Mouse (Mus musculus): ENCODE measurements at regions not wholly inside any gene's neighbourhood (a gene's known extent, or its start where the extent isn't known, plus 50 kb on each side); places are given as distances from the start of the nearest gene placed in this dataset.
"Not testable (repeated sequence)": the region's sequence is repeated elsewhere in the genome, so short reads cannot be mapped to it uniquely, and the experiment has no call there.

GRCm38 (mm10) chr13:7007091-7007490 lies 358.5 kb upstream of the Pfkp start:
- no peak overlapping the region for H3K4me2 ChIP-seq (replicated peaks)
- ATAC-seq = no peak
- H3K4me1 ChIP-seq (replicated peaks) = no peaks in the 10 kb centered on the region
- H3K9ac ChIP-seq (replicated peaks) = no peak overlapping the region
- H3K4me3 ChIP-seq (replicated peaks) = no peak overlapping the region
- H3K27me3 ChIP-seq = no peaks in the 10 kb centered on the region
- 76% methylated on average over 1 of the region's 1 CpGs for WGBS
- H3K36me3 ChIP-seq = no peaks in the 10 kb centered on the region
- no peaks in the 10 kb centered on the region for H3K9me3 ChIP-seq
- H3K27ac ChIP-seq = no peak overlapping the region

GRCm38 (mm10) chr13:6998508-6999278 lies 350.1 kb upstream of the Pfkp start:
- H3K4me2 ChIP-seq (replicated peaks) = peak overlapping the region; percentile 39
- not testable (repeated sequence) for H3K27me3 ChIP-seq; H3K36me3 ChIP-seq; H3K9me3 ChIP-seq; H3K4me1 ChIP-seq (replicated peaks); H3K9ac ChIP-seq (replicated peaks); H3K4me3 ChIP-seq (replicated peaks)
- ATAC-seq = peak; percentile 91
- WGBS = 18% methylated on average over 10 of the region's 10 CpGs
- H3K27ac ChIP-seq = peak overlapping the region; percentile 61

- Histone ChIP-seq H3K9me3 (no peaks in the 10 kb centered on the region), H3K36me3 (no peaks in the 10 kb centered on the region), H3K27me3 (no peaks in the 10 kb centered on the region), H3K27ac (peak overlapping the region; percentile 61), H3K4me1 (replicated peaks) (peaks cover 9% of the 10 kb centered on the region), H3K4me3 (replicated peaks) (no peak overlapping the region), H3K9ac (replicated peaks) (no peak overlapping the region), H3K4me2 (replicated peaks) (peak overlapping the region; percentile 39; the same call in 1 of the 2 replicates)
- 51% methylated on average over 9 of the region's 9 CpGs for WGBS
- ATAC-seq = peak; percentile 53; the same call in 1 of the 2 replicates
Observed at GRCm38 (mm10) chr13:6998094-6998493, 349.5 kb upstream of the Pfkp start.

- Histone ChIP-seq H3K4me3 (replicated peaks) (no peak overlapping the region), H3K27ac (no peak overlapping the region), H3K4me2 (replicated peaks) (no peak overlapping the region), H3K9ac (replicated peaks) (no peak overlapping the region), H3K36me3 (no peaks in the 10 kb centered on the region), H3K9me3 (no peaks in the 10 kb centered on the region), H3K4me1 (replicated peaks) (peaks cover 14% of the 10 kb centered on the region), H3K27me3 (no peaks in the 10 kb centered on the region)
- WGBS = 62% methylated on average over 12 of the region's 12 CpGs
- peak; percentile 55; the same call in 1 of the 2 replicates for ATAC-seq
Observed at GRCm38 (mm10) chr13:6992323-6992994, 343.9 kb upstream of the Pfkp start.

GRCm38 (mm10) chr13:6991714-6992113 lies 343.1 kb upstream of the Pfkp start:
- ATAC-seq = peak; percentile 76
- Histone ChIP-seq H3K9me3 (no peaks in the 10 kb centered on the region), H3K4me3 (replicated peaks) (no peak overlapping the region), H3K4me1 (replicated peaks) (peaks cover 14% of the 10 kb centered on the region), H3K4me2 (replicated peaks) (no peak overlapping the region), H3K9ac (replicated peaks) (no peak overlapping the region), H3K27me3 (no peaks in the 10 kb centered on the region), H3K36me3 (no peaks in the 10 kb centered on the region), H3K27ac (no peak overlapping the region; the same call in 1 of the 2 replicates)
- 14% methylated on average over 2 of the region's 2 CpGs for WGBS

GRCm38 (mm10) chr13:6985012-6985996 lies 336.7 kb upstream of the Pfkp start:
- no peaks in the 10 kb centered on the region for H3K4me1 ChIP-seq (replicated peaks)
- no peaks in the 10 kb centered on the region for H3K9me3 ChIP-seq
- no peak overlapping the region for H3K27ac ChIP-seq
- no peak overlapping the region for H3K4me3 ChIP-seq (replicated peaks)
- H3K36me3 ChIP-seq = no peaks in the 10 kb centered on the region
- 66% methylated on average over 23 of the region's 23 CpGs for WGBS
- ATAC-seq = peak; percentile 58
- H3K27me3 ChIP-seq = no peaks in the 10 kb centered on the region
- H3K9ac ChIP-seq (replicated peaks) = no peak overlapping the region
- no peak overlapping the region for H3K4me2 ChIP-seq (replicated peaks)

- 76% methylated on average over 3 of the region's 3 CpGs for WGBS
- Histone ChIP-seq H3K4me1 (replicated peaks) (no peaks in the 10 kb centered on the region), H3K27ac (no peak overlapping the region), H3K4me2 (replicated peaks) (no peak overlapping the region), H3K4me3 (replicated peaks) (no peak overlapping the region), H3K9ac (replicated peaks) (no peak overlapping the region), H3K36me3 (no peaks in the 10 kb centered on the region), H3K9me3 (no peaks in the 10 kb centered on the region), H3K27me3 (no peaks in the 10 kb centered on the region)
- ATAC-seq = no peak
Observed at GRCm38 (mm10) chr13:6955713-6956112, 307.1 kb upstream of the Pfkp start.

- Histone ChIP-seq H3K4me2 (replicated peaks) (no peak overlapping the region), H3K27me3 (no peaks in the 10 kb centered on the region), H3K4me1 (replicated peaks) (no peaks in the 10 kb centered on the region), H3K4me3 (replicated peaks) (no peak overlapping the region), H3K9ac (replicated peaks) (no peak overlapping the region), H3K9me3 (no peaks in the 10 kb centered on the region), H3K27ac (no peak overlapping the region), H3K36me3 (no peaks in the 10 kb centered on the region)
- no peak for ATAC-seq
Observed at GRCm38 (mm10) chr13:6924136-6924535, 275.6 kb upstream of the Pfkp start.

- no peak overlapping the region for H3K4me3 ChIP-seq (replicated peaks)
- WGBS = 35% methylated on average over 2 of the region's 2 CpGs
- no peak overlapping the region for H3K4me2 ChIP-seq (replicated peaks)
- H3K9me3 ChIP-seq = no peaks in the 10 kb centered on the region
- no peaks in the 10 kb centered on the region for H3K36me3 ChIP-seq
- no peak for ATAC-seq
- H3K27me3 ChIP-seq = no peaks in the 10 kb centered on the region
- H3K27ac ChIP-seq = no peak overlapping the region
- no peaks in the 10 kb centered on the region for H3K4me1 ChIP-seq (replicated peaks)
- no peak overlapping the region for H3K9ac ChIP-seq (replicated peaks)
Observed at GRCm38 (mm10) chr13:6922357-6922721, 273.8 kb upstream of the Pfkp start.

- no peak overlapping the region for H3K27ac ChIP-seq
- no peaks in the 10 kb centered on the region for H3K36me3 ChIP-seq
- no peaks in the 10 kb centered on the region for H3K9me3 ChIP-seq
- H3K4me3 ChIP-seq (replicated peaks) = no peak overlapping the region
- no peak overlapping the region for H3K4me2 ChIP-seq (replicated peaks)
- no peaks in the 10 kb centered on the region for H3K27me3 ChIP-seq
- H3K4me1 ChIP-seq (replicated peaks) = no peaks in the 10 kb centered on the region
- WGBS = 58% methylated on average over 6 of the region's 6 CpGs
- ATAC-seq = no peak
- no peak overlapping the region for H3K9ac ChIP-seq (replicated peaks)
Observed at GRCm38 (mm10) chr13:6921691-6922356, 273.2 kb upstream of the Pfkp start.

- H3K4me1 ChIP-seq (replicated peaks) = no peaks in the 10 kb centered on the region
- no peak overlapping the region for H3K9ac ChIP-seq (replicated peaks)
- no peak overlapping the region for H3K4me3 ChIP-seq (replicated peaks)
- H3K9me3 ChIP-seq = no peaks in the 10 kb centered on the region
- no peak for ATAC-seq
- no peak overlapping the region for H3K4me2 ChIP-seq (replicated peaks)
- no peaks in the 10 kb centered on the region for H3K27me3 ChIP-seq
- H3K27ac ChIP-seq = no peak overlapping the region
- H3K36me3 ChIP-seq = no peaks in the 10 kb centered on the region
Observed at GRCm38 (mm10) chr13:6906000-6906399, 257.4 kb upstream of the Pfkp start.
